Mouse (Mus musculus) forebrain, embryonic 13.5 days (tissue): ENCODE data around the gene Ttc32. TPM values are rescaled to one million over a fixed set of nuclear protein-coding genes. Genes with fewer than 3 reads are reported as not detected.

Source experiments
- ATAC-seq: fragments of 200-750 bp; cut with Nextera tagmentation; 2 replicates; pipeline ENCODE4 v1.8.0; 2017
- H3K27ac ChIP-seq: fragments of 300-500 bp; sonication (generic); 2 replicates; pipeline ENCODE4 v1.5.1; 2015; ENCODE audit warnings: inconsistent platforms, mild to moderate bottlenecking, moderate library complexity
- H3K27me3 ChIP-seq: fragments of 300-500 bp; sonication (generic); 2 replicates; pipeline ENCODE4 v1.6.1; 2015; ENCODE audit warnings: mild to moderate bottlenecking, inconsistent platforms
- H3K36me3 ChIP-seq: fragments of 300-500 bp; sonication (generic); 2 replicates; pipeline ENCODE4 v1.6.1; 2015; ENCODE audit warnings: mild to moderate bottlenecking, inconsistent platforms; ENCODE audit not compliant: poor library complexity, severe bottlenecking
- H3K4me1 ChIP-seq: fragments of 300-500 bp; sonication (generic); 2 replicates; pipeline ENCODE4 v1.6.1; 2015; ENCODE audit warnings: inconsistent platforms
- H3K4me2 ChIP-seq: fragments of 300-500 bp; sonication (generic); 2 replicates; pipeline ENCODE4 v1.6.1; 2015; ENCODE audit warnings: inconsistent platforms, mild to moderate bottlenecking, moderate library complexity
- H3K4me3 ChIP-seq: fragments of 300-500 bp; sonication (generic); 2 replicates; pipeline ENCODE4 v1.5.1; 2015; ENCODE audit warnings: mild to moderate bottlenecking, inconsistent platforms
- H3K9ac ChIP-seq: fragments of 300-500 bp; sonication (generic); 2 replicates; pipeline ENCODE4 v1.6.1; 2015; ENCODE audit warnings: mild to moderate bottlenecking, inconsistent platforms
- H3K9me3 ChIP-seq: fragments of 300-500 bp; sonication (generic); replicated peaks from 2 replicates; pipeline ENCODE4 v1.6.1; 2016; ENCODE audit warnings: inconsistent platforms
- WGBS: fragments of 180-500 bp; shearing (Covaris S2); methylation state at CpG from one replicate; pipeline ENCODE4 v1.1.7; 2015; 5-methylcytosine and 5-hydroxymethylcytosine counted together
- polyA plus RNA-seq: library from polyadenylated mRNA; unstranded; fragments of >200 nt; fragmentation: Nextera tagmentation; extraction: Ambion mirVana; gene quantifications from 2 replicates; pipeline ENCODE4 v1.2.1, GENCODE M21; 2015

Gene Ttc32
- polyA plus RNA-seq, 1 experiment from 2014 or later, result 20.4 TPM

GRCm38 (mm10) chr12:9048090-9048489, 18.3 kb downstream of the Ttc32 start:
- ATAC-seq, result no peak
- Histone ChIP-seq H3K9ac (no peak overlapping the region), H3K27me3 (no peaks in the 10 kb centered on the region), H3K27ac (no peak overlapping the region), H3K4me1 (no peaks in the 10 kb centered on the region), H3K4me2 (no peak overlapping the region), H3K36me3 (no peaks in the 10 kb centered on the region), H3K9me3 (no peaks in the 10 kb centered on the region), H3K4me3 (no peak overlapping the region)
- 84% methylated on average over 8 of the region's 8 CpGs for WGBS

DNA sequence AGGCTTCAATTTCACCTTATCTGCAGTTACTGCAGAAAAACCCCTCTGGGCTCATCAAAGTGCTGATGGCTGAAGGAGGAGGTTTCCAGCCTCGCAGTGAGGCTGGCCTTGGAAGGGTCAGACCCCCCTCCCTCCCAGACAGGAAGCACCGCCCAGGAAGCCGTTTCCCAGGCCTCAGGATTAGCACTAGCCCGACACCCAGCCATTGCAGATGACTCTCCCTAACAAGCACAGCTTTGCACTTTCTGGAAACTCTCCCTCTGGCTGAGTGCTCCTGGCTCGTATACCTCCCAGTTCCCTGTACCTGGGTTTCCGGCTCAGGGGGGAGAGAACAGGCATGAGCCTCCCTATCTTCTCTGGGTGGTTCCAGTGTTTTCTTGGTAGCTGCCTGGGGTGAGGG, 21.0 kb downstream of the Ttc32 start:
- Histone ChIP-seq H3K36me3 (no peaks in the 10 kb centered on the region), H3K9ac (no peak overlapping the region), H3K4me3 (no peak overlapping the region), H3K27ac (no peak overlapping the region), H3K9me3 (no peaks in the 10 kb centered on the region), H3K4me1 (no peaks in the 10 kb centered on the region), H3K4me2 (no peak overlapping the region), H3K27me3 (no peaks in the 10 kb centered on the region)
- ATAC-seq, result no peak
- WGBS, result 41% methylated on average over 6 of the region's 6 CpGs

- Histone ChIP-seq H3K36me3 (no peaks in the 10 kb centered on the region), H3K9ac (no peak overlapping the region), H3K27ac (no peak overlapping the region), H3K27me3 (no peaks in the 10 kb centered on the region), H3K4me1 (no peaks in the 10 kb centered on the region), H3K9me3 (no peaks in the 10 kb centered on the region), H3K4me2 (no peak overlapping the region), H3K4me3 (no peak overlapping the region)
- WGBS, result 61% methylated on average over 8 of the region's 8 CpGs
- peak; percentile 89 for ATAC-seq
Measured at GRCm38 (mm10) chr12:9052075-9052829, 22.5 kb downstream of the Ttc32 start.

GRCm38 (mm10) chr12:9053345-9053744, 23.5 kb downstream of the Ttc32 start:
- ATAC-seq, result no peak
- H3K27me3 ChIP-seq, result no peaks in the 10 kb centered on the region
- no peaks in the 10 kb centered on the region for H3K36me3 ChIP-seq
- H3K9me3 ChIP-seq, result no peaks in the 10 kb centered on the region
- no peak overlapping the region for H3K4me3 ChIP-seq
- H3K4me1 ChIP-seq, result no peaks in the 10 kb centered on the region
- no peak overlapping the region for H3K27ac ChIP-seq
- no peak overlapping the region for H3K4me2 ChIP-seq
- H3K9ac ChIP-seq, result no peak overlapping the region
- 52% methylated on average over 7 of the region's 7 CpGs for WGBS

DNA sequence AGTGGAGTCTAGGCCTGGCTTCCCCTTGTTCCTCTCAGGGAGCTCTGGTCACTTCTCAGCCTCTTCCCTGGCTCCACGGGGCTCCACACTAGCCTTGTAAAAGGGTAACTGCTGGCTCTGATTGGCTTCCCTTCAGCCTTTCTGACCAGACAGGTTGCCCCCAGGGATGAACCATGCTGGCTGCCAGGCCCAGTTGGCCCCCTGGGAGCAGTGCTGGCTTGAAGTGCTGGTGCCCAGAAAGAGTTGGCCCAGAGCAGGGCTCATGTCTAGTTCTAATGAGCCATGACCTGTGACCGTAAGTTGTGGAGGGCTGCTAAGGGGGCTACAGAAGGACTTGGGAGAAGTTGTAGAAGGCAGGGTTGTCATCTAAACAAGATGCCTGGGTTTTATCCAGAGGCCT, 24.2 kb downstream of the Ttc32 start:
- H3K36me3 ChIP-seq, result no peaks in the 10 kb centered on the region
- no peak for ATAC-seq
- H3K27me3 ChIP-seq, result no peaks in the 10 kb centered on the region
- H3K9ac ChIP-seq, result no peak overlapping the region
- no peaks in the 10 kb centered on the region for H3K4me1 ChIP-seq
- no peak overlapping the region for H3K4me2 ChIP-seq
- no peak overlapping the region for H3K27ac ChIP-seq
- H3K4me3 ChIP-seq, result no peak overlapping the region
- 76% methylated on average over 2 of the region's 2 CpGs for WGBS
- H3K9me3 ChIP-seq, result no peaks in the 10 kb centered on the region

GRCm38 (mm10) chr12:9055269-9055668, 25.5 kb downstream of the Ttc32 start:
- Histone ChIP-seq H3K9ac (no peak overlapping the region), H3K27me3 (no peaks in the 10 kb centered on the region), H3K27ac (no peak overlapping the region), H3K4me3 (no peak overlapping the region), H3K4me1 (no peaks in the 10 kb centered on the region), H3K36me3 (no peaks in the 10 kb centered on the region), H3K4me2 (no peak overlapping the region), H3K9me3 (no peaks in the 10 kb centered on the region)
- no peak for ATAC-seq
- 84% methylated on average over 11 of the region's 11 CpGs for WGBS

- H3K4me1 ChIP-seq, result no peaks in the 10 kb centered on the region
- 88% methylated on average over 3 of the region's 3 CpGs for WGBS
- ATAC-seq, result no peak
Measured at GRCm38 (mm10) chr12:9059502-9059901, 29.7 kb downstream of the Ttc32 start.

DNA sequence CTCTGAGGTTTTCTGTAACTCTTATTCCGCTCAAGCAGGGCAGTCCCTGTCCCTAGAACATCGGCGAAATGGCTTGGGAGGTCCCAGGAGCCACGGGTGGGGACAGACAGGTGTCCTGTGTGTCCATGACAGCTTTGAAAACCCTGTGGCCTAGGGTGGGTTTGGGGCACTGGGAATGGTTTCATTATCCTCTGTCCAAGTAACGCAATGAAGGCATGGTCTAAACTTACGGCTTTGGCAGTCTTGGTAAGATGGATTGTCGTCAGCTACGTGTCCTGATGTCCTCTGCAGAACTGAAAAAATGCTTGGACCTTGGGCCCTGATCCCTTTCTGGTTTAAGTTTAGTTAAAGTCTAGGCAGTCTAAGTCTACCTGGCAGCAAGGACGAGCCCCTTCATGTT, 30.2 kb downstream of the Ttc32 start:
- Histone ChIP-seq H3K4me1 (no peaks in the 10 kb centered on the region), H3K9ac (no peak overlapping the region), H3K27ac (no peak overlapping the region), H3K4me2 (no peak overlapping the region), H3K9me3 (no peaks in the 10 kb centered on the region), H3K36me3 (no peaks in the 10 kb centered on the region), H3K27me3 (no peaks in the 10 kb centered on the region), H3K4me3 (no peak overlapping the region)
- ATAC-seq, result no peak
- 90% methylated on average over 9 of the region's 9 CpGs for WGBS

More at GRCm38 (mm10) chr12:9059502-9059901, 29.7 kb downstream of the Ttc32 start:
- H3K9me3 ChIP-seq, result no peaks in the 10 kb centered on the region
- H3K27me3 ChIP-seq, result no peaks in the 10 kb centered on the region
- no peaks in the 10 kb centered on the region for H3K36me3 ChIP-seq
- H3K4me3 ChIP-seq, result no peak overlapping the region
- H3K9ac ChIP-seq, result no peak overlapping the region
- no peak overlapping the region for H3K27ac ChIP-seq
- no peak overlapping the region for H3K4me2 ChIP-seq

DNA sequence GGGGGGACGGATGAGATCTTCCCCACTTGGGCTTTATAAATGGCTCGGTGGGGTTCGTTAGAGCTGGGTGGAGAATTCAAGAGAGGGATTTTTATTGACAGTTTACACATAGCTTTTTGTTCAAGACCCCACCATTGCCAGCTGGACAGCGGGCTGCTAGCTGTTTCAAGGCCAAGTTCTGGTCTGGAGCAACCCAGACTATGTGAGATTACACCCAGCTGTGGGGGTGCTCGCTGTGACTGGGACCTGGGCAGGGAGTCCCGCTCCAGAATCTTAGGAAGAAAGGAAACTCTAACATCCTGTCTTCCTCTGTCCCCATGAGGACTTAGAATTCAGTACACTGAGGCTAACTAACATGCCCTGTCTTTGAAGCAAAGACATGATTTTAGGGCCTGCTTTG, 33.8 kb downstream of the Ttc32 start:
- Histone ChIP-seq H3K27ac (no peak overlapping the region), H3K4me2 (no peak overlapping the region), H3K36me3 (no peaks in the 10 kb centered on the region), H3K9ac (no peak overlapping the region), H3K4me3 (no peak overlapping the region), H3K27me3 (no peaks in the 10 kb centered on the region), H3K4me1 (no peaks in the 10 kb centered on the region), H3K9me3 (no peaks in the 10 kb centered on the region)
- WGBS, result 57% methylated on average over 6 of the region's 6 CpGs
- ATAC-seq, result no peak

GRCm38 (mm10) chr12:9071058-9071457, 41.3 kb downstream of the Ttc32 start:
- ATAC-seq, result 0 out of 2 replicates have a peak, but pooled peaks have one; percentile 27
- H3K9me3 ChIP-seq, result no peaks in the 10 kb centered on the region
- no peaks in the 10 kb centered on the region for H3K36me3 ChIP-seq
- H3K27me3 ChIP-seq, result no peaks in the 10 kb centered on the region
- 76% methylated on average over 1 of the region's 1 CpGs for WGBS
- H3K4me2 ChIP-seq, result no peak overlapping the region
- H3K9ac ChIP-seq, result no peak overlapping the region
- peaks cover 8% of the 10 kb centered on the region; the same call in 1 of the 2 replicates for H3K4me1 ChIP-seq
- no peak overlapping the region for H3K4me3 ChIP-seq
- H3K27ac ChIP-seq, result no peak overlapping the region

GRCm38 (mm10) chr12:9071493-9071892, 41.7 kb downstream of the Ttc32 start:
- Histone ChIP-seq H3K9me3 (no peaks in the 10 kb centered on the region), H3K27me3 (no peaks in the 10 kb centered on the region), H3K4me2 (no peak overlapping the region), H3K4me3 (no peak overlapping the region), H3K27ac (no peak overlapping the region), H3K9ac (no peak overlapping the region), H3K4me1 (peaks cover 8% of the 10 kb centered on the region; the same call in 1 of the 2 replicates), H3K36me3 (no peaks in the 10 kb centered on the region)
- WGBS, result 20% methylated on average over 4 of the region's 4 CpGs
- peak; percentile 76 for ATAC-seq

GRCm38 (mm10) chr12:9077554-9078125, 47.8 kb downstream of the Ttc32 start:
- no peak for ATAC-seq
- no peaks in the 10 kb centered on the region for H3K36me3 ChIP-seq
- no peak overlapping the region for H3K4me3 ChIP-seq
- no peak overlapping the region for H3K27ac ChIP-seq
- WGBS, result 88% methylated on average over 3 of the region's 3 CpGs
- H3K9ac ChIP-seq, result no peak overlapping the region
- H3K9me3 ChIP-seq, result no peaks in the 10 kb centered on the region
- H3K27me3 ChIP-seq, result no peaks in the 10 kb centered on the region
- no peak overlapping the region for H3K4me2 ChIP-seq
- no peaks in the 10 kb centered on the region for H3K4me1 ChIP-seq

DNA sequence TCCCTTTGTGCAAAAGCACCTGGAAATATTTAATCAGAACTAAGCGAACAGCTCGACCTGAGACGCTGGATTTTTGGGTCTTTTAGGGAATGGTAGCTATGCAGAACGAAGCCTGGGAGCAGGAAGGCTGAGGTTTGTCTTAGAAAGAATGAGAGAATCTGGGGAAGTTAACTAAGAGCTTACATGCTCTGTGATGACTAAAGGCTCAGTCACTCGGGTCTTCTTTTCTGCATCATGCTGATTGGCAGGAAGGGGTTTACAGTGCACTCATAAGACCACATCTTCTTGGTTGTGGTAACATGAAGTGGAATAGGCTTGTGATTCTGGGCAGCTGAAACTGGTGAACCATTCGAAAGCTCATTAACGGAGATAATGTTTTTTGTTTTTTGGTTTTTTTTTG, 60.4 kb downstream of the Ttc32 start:
- no peaks in the 10 kb centered on the region for H3K27me3 ChIP-seq
- no peak overlapping the region for H3K4me3 ChIP-seq
- ATAC-seq, result no peak
- 89% methylated on average over 7 of the region's 7 CpGs for WGBS
- H3K9me3 ChIP-seq, result no peaks in the 10 kb centered on the region
- no peak overlapping the region for H3K4me2 ChIP-seq
- no peak overlapping the region for H3K27ac ChIP-seq
- H3K9ac ChIP-seq, result no peak overlapping the region
- no peaks in the 10 kb centered on the region for H3K4me1 ChIP-seq
- no peaks in the 10 kb centered on the region for H3K36me3 ChIP-seq
